Mouse (Mus musculus) lung, embryonic 16.5 days (tissue): ENCODE measurements at regions not wholly inside any gene's neighbourhood (a gene's known extent, or its start where the extent isn't known, plus 50 kb on each side); places are given as distances from the start of the nearest gene placed in this dataset.
A peak's percentile ranks its signal among the peaks of the same experiment; 100 is the strongest.

Source experiments
- ATAC-seq: fragments of 200-750 bp; cut with Nextera tagmentation; 2 replicates; pipeline ENCODE4 v1.8.0; 2017; ENCODE audit warnings: low read depth, mild to moderate bottlenecking, moderate library complexity
- H3K27ac ChIP-seq: fragments of 300-500 bp; sonication (generic); 2 replicates; pipeline ENCODE4 v1.5.1; 2014; ENCODE audit warnings: mild to moderate bottlenecking, control low read depth, low read length
- H3K27me3 ChIP-seq: fragments of 300-500 bp; sonication (generic); 2 replicates; pipeline ENCODE4 v1.6.1; 2014; ENCODE audit warnings: low read depth, low read length, mixed read lengths; ENCODE audit not compliant: control insufficient read depth, insufficient read depth
- H3K36me3 ChIP-seq: fragments of 300-500 bp; sonication (generic); 2 replicates; pipeline ENCODE4 v1.6.1; 2014; ENCODE audit warnings: low read length; ENCODE audit not compliant: control insufficient read depth, insufficient read depth
- H3K4me1 ChIP-seq: fragments of 300-500 bp; sonication (generic); replicated peaks from 2 replicates; pipeline ENCODE4 v1.6.1; 2014; ENCODE audit warnings: low read length, mixed read lengths; ENCODE audit not compliant: control insufficient read depth, insufficient read depth
- H3K4me2 ChIP-seq: fragments of 300-500 bp; sonication (generic); 2 replicates; pipeline ENCODE4 v1.6.1; 2014; ENCODE audit warnings: low read depth, low read length, control low read depth
- H3K4me3 ChIP-seq: fragments of 300-500 bp; sonication (generic); 2 replicates; pipeline ENCODE4 v1.5.1; 2014; ENCODE audit warnings: mild to moderate bottlenecking, low read length, control low read depth
- H3K9ac ChIP-seq: fragments of 300-500 bp; sonication (generic); 2 replicates; pipeline ENCODE4 v1.6.1; 2014; ENCODE audit warnings: low read length, control low read depth
- H3K9me3 ChIP-seq: fragments of 300-500 bp; sonication (generic); 2 replicates; pipeline ENCODE4 v1.6.1; 2016; ENCODE audit warnings: low read length; ENCODE audit not compliant: control insufficient read depth
- WGBS: fragments of 180-500 bp; shearing (Covaris S2); extraction: QIAGEN DNeasy Blood & Tissue Kit; methylation state at CpG from one replicate; pipeline ENCODE4 v1.1.7; 2014; 5-methylcytosine and 5-hydroxymethylcytosine counted together

- Histone ChIP-seq H3K27ac (no peak overlapping the region; the same call in 1 of the 2 replicates), H3K4me3 (no peak overlapping the region), H3K4me2 (no peak overlapping the region), H3K36me3 (no peaks in the 10 kb centered on the region), H3K27me3 (no peaks in the 10 kb centered on the region), H3K9ac (no peak overlapping the region), H3K9me3 (no peaks in the 10 kb centered on the region), H3K4me1 (peaks cover 2% of the 10 kb centered on the region; the same call in 1 of the 2 replicates)
- 58% methylated on average over 5 of the region's 5 CpGs for WGBS
- no peak for ATAC-seq
These were observed 348.6 kb upstream of the Cd180 start for GRCm38 (mm10) chr13:102344606-102345269.

GRCm38 (mm10) chr13:102349493-102349892 lies 343.9 kb upstream of the Cd180 start:
- no peak for ATAC-seq
- Histone ChIP-seq H3K9me3 (no peaks in the 10 kb centered on the region), H3K4me3 (no peak overlapping the region), H3K36me3 (no peaks in the 10 kb centered on the region), H3K27me3 (no peaks in the 10 kb centered on the region), H3K4me1 (peaks cover 2% of the 10 kb centered on the region; the same call in 1 of the 2 replicates), H3K4me2 (no peak overlapping the region), H3K9ac (no peak overlapping the region), H3K27ac (no peak overlapping the region)
- 60% methylated on average over 1 of the region's 1 CpGs for WGBS

GRCm38 (mm10) chr13:102352073-102352854 lies 341.1 kb upstream of the Cd180 start:
- ATAC-seq: peak; percentile 51; the same call in 1 of the 2 replicates
- 0 out of 2 replicates have a peak overlapping the region, but pooled peaks have one; percentile 10 for H3K27ac ChIP-seq
- no peak overlapping the region for H3K4me2 ChIP-seq
- WGBS: 58% methylated on average over 10 of the region's 10 CpGs
- H3K4me3 ChIP-seq: no peak overlapping the region
- H3K9me3 ChIP-seq: no peaks in the 10 kb centered on the region
- H3K36me3 ChIP-seq: no peaks in the 10 kb centered on the region
- no peaks in the 10 kb centered on the region for H3K27me3 ChIP-seq
- H3K4me1 ChIP-seq: no peaks in the 10 kb centered on the region
- H3K9ac ChIP-seq: no peak overlapping the region

GRCm38 (mm10) chr13:102355569-102355968 lies 337.8 kb upstream of the Cd180 start:
- peak; percentile 89 for ATAC-seq
- H3K9ac ChIP-seq: no peak overlapping the region
- H3K4me2 ChIP-seq: no peak overlapping the region
- H3K36me3 ChIP-seq: no peaks in the 10 kb centered on the region
- H3K27me3 ChIP-seq: no peaks in the 10 kb centered on the region
- H3K9me3 ChIP-seq: no peaks in the 10 kb centered on the region
- no peaks in the 10 kb centered on the region for H3K4me1 ChIP-seq
- H3K27ac ChIP-seq: no peak overlapping the region
- H3K4me3 ChIP-seq: no peak overlapping the region
- WGBS: 20% methylated on average over 1 of the region's 1 CpGs

GRCm38 (mm10) chr13:102372451-102373082 lies 320.8 kb upstream of the Cd180 start:
- ATAC-seq: no peak
- no peaks in the 10 kb centered on the region for H3K36me3 ChIP-seq
- H3K27me3 ChIP-seq: no peaks in the 10 kb centered on the region
- 82% methylated on average over 4 of the region's 4 CpGs for WGBS
- no peak overlapping the region for H3K4me2 ChIP-seq
- H3K9ac ChIP-seq: no peak overlapping the region
- no peak overlapping the region for H3K4me3 ChIP-seq
- H3K27ac ChIP-seq: no peak overlapping the region
- no peaks in the 10 kb centered on the region for H3K4me1 ChIP-seq
- H3K9me3 ChIP-seq: no peaks in the 10 kb centered on the region

GRCm38 (mm10) chr13:102380667-102381066 lies 312.7 kb upstream of the Cd180 start:
- Histone ChIP-seq H3K4me2 (no peak overlapping the region), H3K4me3 (no peak overlapping the region), H3K36me3 (no peaks in the 10 kb centered on the region), H3K4me1 (no peaks in the 10 kb centered on the region), H3K9me3 (no peaks in the 10 kb centered on the region), H3K27ac (no peak overlapping the region), H3K9ac (no peak overlapping the region), H3K27me3 (no peaks in the 10 kb centered on the region)
- 71% methylated on average over 2 of the region's 2 CpGs for WGBS
- ATAC-seq: no peak

- H3K36me3 ChIP-seq: no peaks in the 10 kb centered on the region
- ATAC-seq: no peak
- no peak overlapping the region for H3K4me3 ChIP-seq
- 58% methylated on average over 2 of the region's 2 CpGs for WGBS
- H3K9me3 ChIP-seq: no peaks in the 10 kb centered on the region; the same call in 1 of the 2 replicates
- H3K4me2 ChIP-seq: no peak overlapping the region
- no peak overlapping the region for H3K9ac ChIP-seq
- no peak overlapping the region for H3K27ac ChIP-seq
- H3K4me1 ChIP-seq: no peaks in the 10 kb centered on the region
- no peaks in the 10 kb centered on the region for H3K27me3 ChIP-seq
These were observed 301.4 kb upstream of the Cd180 start for GRCm38 (mm10) chr13:102391911-102392310.

- H3K4me2 ChIP-seq: no peak overlapping the region
- H3K27me3 ChIP-seq: no peaks in the 10 kb centered on the region
- no peak overlapping the region for H3K4me3 ChIP-seq
- no peaks in the 10 kb centered on the region; the same call in 1 of the 2 replicates for H3K9me3 ChIP-seq
- no peak overlapping the region for H3K9ac ChIP-seq
- H3K27ac ChIP-seq: no peak overlapping the region
- no peaks in the 10 kb centered on the region for H3K4me1 ChIP-seq
- WGBS: 46% methylated on average over 10 of the region's 10 CpGs
- H3K36me3 ChIP-seq: no peaks in the 10 kb centered on the region
- no peak for ATAC-seq
These were observed 300.3 kb upstream of the Cd180 start for GRCm38 (mm10) chr13:102392868-102393661.

- H3K36me3 ChIP-seq: no peaks in the 10 kb centered on the region
- H3K4me1 ChIP-seq: no peaks in the 10 kb centered on the region
- no peak overlapping the region for H3K9ac ChIP-seq
- no peak overlapping the region for H3K4me2 ChIP-seq
- H3K27ac ChIP-seq: no peak overlapping the region
- no peak for ATAC-seq
- H3K27me3 ChIP-seq: no peaks in the 10 kb centered on the region
- WGBS: 50% methylated on average over 2 of the region's 2 CpGs
- no peak overlapping the region for H3K4me3 ChIP-seq
- no peaks in the 10 kb centered on the region; the same call in 1 of the 2 replicates for H3K9me3 ChIP-seq
These were observed 299.7 kb upstream of the Cd180 start for GRCm38 (mm10) chr13:102393662-102393970.
